Mouse (Mus musculus) liver, adult 2 months (tissue): Measurements from ENCODE around the gene Stk10. TPM values are rescaled to one million over a fixed set of nuclear protein-coding genes. Genes with fewer than 3 reads are reported as not detected.

Source experiments
- DNase-seq: peaks from one replicate; pipeline ENCODE4 v3.0.0-alpha.2; 2011; ENCODE audit warnings: low read depth, low spot score; ENCODE audit errors: extremely low read depth
- H3K27ac ChIP-seq: fragments of 200-500 bp; replicated peaks from 2 replicates; pipeline ENCODE4 v1.5.1; 2012; ENCODE audit warnings: low read depth, mild to moderate bottlenecking, control low read depth, inconsistent platforms, low read length; ENCODE audit not compliant: insufficient read depth
- H3K27me3 ChIP-seq: fragments of 200-500 bp; 2 replicates; pipeline ENCODE4 v1.6.1; 2012; ENCODE audit warnings: mild to moderate bottlenecking, moderate library complexity, low read length, inconsistent platforms; ENCODE audit not compliant: control insufficient read depth, insufficient read depth
- H3K36me3 ChIP-seq: fragments of 200-500 bp; 2 replicates; pipeline ENCODE4 v1.6.1; 2012; ENCODE audit warnings: low read length, inconsistent platforms; ENCODE audit not compliant: control insufficient read depth, insufficient read depth
- H3K4me1 ChIP-seq: fragments of 200-500 bp; 2 replicates; pipeline ENCODE4 v1.6.1; 2011; ENCODE audit warnings: low read length; ENCODE audit not compliant: control insufficient read depth, insufficient read depth
- H3K4me3 ChIP-seq: fragments of 200-500 bp; 2 replicates; pipeline ENCODE4 v1.5.1; 2011; ENCODE audit warnings: low read depth, mild to moderate bottlenecking, control low read depth, low read length, moderate library complexity; ENCODE audit not compliant: insufficient read depth
- H3K79me2 ChIP-seq: fragments of 200-500 bp; 2 replicates; pipeline ENCODE4 v1.6.1; 2012; ENCODE audit warnings: inconsistent platforms, mild to moderate bottlenecking, low read length, moderate library complexity; ENCODE audit not compliant: control insufficient read depth, insufficient read depth
- H3K9ac ChIP-seq: fragments of 200-500 bp; 2 replicates; pipeline ENCODE4 v1.6.1; 2012; ENCODE audit warnings: low read depth, mild to moderate bottlenecking, control low read depth, inconsistent platforms, low read length
- CTCF ChIP-seq: fragments of 200-500 bp; IDR thresholded peaks from 2 replicates; pipeline ENCODE4 v1.5.1; 2011; ENCODE audit warnings: low read depth, low read length, control low read depth
- POLR2A ChIP-seq: fragments of 200-500 bp; IDR thresholded peaks from 2 replicates; pipeline ENCODE4 v1.6.1; 2011; ENCODE audit warnings: low read length, control low read depth; ENCODE audit not compliant: insufficient read depth; ENCODE audit errors: extremely low read depth
- WGBS: fragments of 180-500 bp; shearing (Covaris S2); methylation state at CpG from one replicate; pipeline ENCODE4 v1.1.7; 2018; 5-methylcytosine and 5-hydroxymethylcytosine counted together
- polyA plus RNA-seq: library from polyadenylated mRNA; depleted of rRNA; stranded (reverse); fragments of >200 nt; gene quantifications from 2 replicates; pipeline ENCODE4 v1.2.3, GENCODE M21; 2012
- total RNA-seq: library from RNA; depleted of rRNA; stranded (reverse); fragments of >200 nt; gene quantifications from 2 replicates; pipeline ENCODE4 v1.2.3, GENCODE M21; 2014

Gene Stk10
- total and polyA plus RNA-seq, 2 experiments, result 2.0 to 2.4 TPM

GRCm38 (mm10) chr11:32518770-32519169 is 14.3 kb upstream of the Stk10 start:
- no peak for DNase-seq
- 97% methylated on average over 4 of the region's 4 CpGs for WGBS

GRCm38 (mm10) chr11:32519354-32519753 is 13.8 kb upstream of the Stk10 start:
- no peak for TF ChIP-seq POLR2A
- TF ChIP-seq CTCF, result no peak
- no peaks in the 10 kb centered on the region for H3K36me3 ChIP-seq
- no peaks in the 10 kb centered on the region for H3K4me1 ChIP-seq
- H3K9ac ChIP-seq, result no peak overlapping the region
- no peak overlapping the region for H3K27ac ChIP-seq
- H3K79me2 ChIP-seq, result no peaks in the 10 kb centered on the region
- DNase-seq, result no peak
- 79% methylated on average over 1 of the region's 1 CpGs for WGBS
- H3K4me3 ChIP-seq, result no peak overlapping the region
- H3K27me3 ChIP-seq, result no peaks in the 10 kb centered on the region

More at GRCm38 (mm10) chr11:32518770-32519169, 14.3 kb upstream of the Stk10 start:
- H3K4me1 ChIP-seq, result no peaks in the 10 kb centered on the region
- no peak overlapping the region for H3K9ac ChIP-seq
- H3K27ac ChIP-seq, result no peak overlapping the region
- no peaks in the 10 kb centered on the region for H3K27me3 ChIP-seq
- H3K36me3 ChIP-seq, result no peaks in the 10 kb centered on the region
- TF ChIP-seq POLR2A, result no peak
- H3K4me3 ChIP-seq, result no peak overlapping the region
- no peaks in the 10 kb centered on the region for H3K79me2 ChIP-seq

GRCm38 (mm10) chr11:32521246-32521645 is 11.9 kb upstream of the Stk10 start:
- no peak for DNase-seq
- Histone ChIP-seq H3K36me3 (no peaks in the 10 kb centered on the region), H3K79me2 (no peaks in the 10 kb centered on the region), H3K27me3 (no peaks in the 10 kb centered on the region), H3K9ac (no peak overlapping the region), H3K4me3 (no peak overlapping the region), H3K27ac (no peak overlapping the region), H3K4me1 (no peaks in the 10 kb centered on the region)
- TF ChIP-seq POLR2A, result no peak
- no peak for TF ChIP-seq CTCF
- 91% methylated on average over 2 of the region's 2 CpGs for WGBS

GRCm38 (mm10) chr11:32524122-32524920 is 8.8 kb upstream of the Stk10 start:
- Histone ChIP-seq H3K36me3 (no peaks in the 10 kb centered on the region), H3K4me3 (no peak overlapping the region), H3K79me2 (no peaks in the 10 kb centered on the region), H3K27ac (no peak overlapping the region), H3K27me3 (no peaks in the 10 kb centered on the region), H3K9ac (no peak overlapping the region), H3K4me1 (no peaks in the 10 kb centered on the region)
- 85% methylated on average over 11 of the region's 11 CpGs for WGBS
- TF ChIP-seq POLR2A, result no peak
- DNase-seq, result no peak

GRCm38 (mm10) chr11:32527006-32527405 is 6.1 kb upstream of the Stk10 start:
- Histone ChIP-seq H3K27me3 (peaks cover 2% of the 10 kb centered on the region; the same call in 1 of the 2 replicates), H3K27ac (no peak overlapping the region), H3K4me3 (no peak overlapping the region), H3K4me1 (peaks cover 1% of the 10 kb centered on the region; the same call in 1 of the 2 replicates), H3K79me2 (no peaks in the 10 kb centered on the region), H3K9ac (no peak overlapping the region), H3K36me3 (no peaks in the 10 kb centered on the region)
- 92% methylated on average over 4 of the region's 4 CpGs for WGBS
- TF ChIP-seq POLR2A, result no peak
- no peak for TF ChIP-seq CTCF
- no peak for DNase-seq

- WGBS, result 85% methylated on average over 1 of the region's 1 CpGs
- no peak for TF ChIP-seq CTCF
- TF ChIP-seq POLR2A, result no peak
These were observed 3.0 kb upstream of the Stk10 start for GRCm38 (mm10) chr11:32530151-32530550.

More at GRCm38 (mm10) chr11:32530151-32530550, 3.0 kb upstream of the Stk10 start:
- H3K79me2 ChIP-seq, result no peaks in the 10 kb centered on the region
- no peaks in the 10 kb centered on the region for H3K36me3 ChIP-seq
- no peak overlapping the region for H3K9ac ChIP-seq
- no peak overlapping the region for H3K27ac ChIP-seq
- peaks cover 2% of the 10 kb centered on the region; the same call in 1 of the 2 replicates for H3K27me3 ChIP-seq
- H3K4me1 ChIP-seq, result peaks cover 1% of the 10 kb centered on the region; the same call in 1 of the 2 replicates
- DNase-seq, result no peak
- H3K4me3 ChIP-seq, result no peak overlapping the region
